Mouse (Mus musculus) CH12.LX (cell line): ENCODE measurements around the gene Rps21. TPM values are rescaled to one million over a fixed set of nuclear protein-coding genes. Genes with fewer than 3 reads are reported as not detected.

Source experiments
- DNase-seq: peaks from one replicate; pipeline ENCODE4 v3.0.0-alpha.2; 2013; ENCODE audit errors: extremely low read depth
- H3K27ac ChIP-seq: 2 replicates; pipeline ENCODE4 v1.5.1; 2012; ENCODE audit warnings: low read depth, mild to moderate bottlenecking, control low read depth, moderate library complexity; ENCODE audit not compliant: insufficient read depth
- H3K27me3 ChIP-seq: replicated peaks from 2 replicates; pipeline ENCODE3; 2012; ENCODE audit warnings: inconsistent platforms
- H3K36me3 ChIP-seq, 2 experiments: replicated peaks in 1 of 2; 2 replicates each; pipeline versions ENCODE3 to v1.6.1; 2012; ENCODE audit warnings: inconsistent platforms in 1 of 2, low read length in 1 of 2, mild to moderate bottlenecking in 1 of 2, mixed read lengths in 1 of 2, moderate library complexity in 1 of 2; ENCODE audit not compliant: control insufficient read depth in 1 of 2, insufficient read depth in 1 of 2
- H3K4me1 ChIP-seq, 2 experiments: 2 replicates each; pipeline ENCODE4 v1.6.1; 2012; ENCODE audit warnings: inconsistent platforms in 1 of 2, moderate library complexity in 1 of 2; ENCODE audit not compliant: insufficient read depth in 2 of 2, control insufficient read depth in 1 of 2
- H3K4me2 ChIP-seq: 2 replicates; pipeline ENCODE4 v1.6.1; 2012; ENCODE audit warnings: low read depth, mild to moderate bottlenecking, control low read depth; ENCODE audit not compliant: poor library complexity, insufficient read depth, severe bottlenecking
- H3K4me3 ChIP-seq, 3 experiments: fragments of 150-350 bp in 1 of 3; sonication (generic) in 1 of 3; replicated peaks in 1 of 3; 2 replicates each; pipeline versions ENCODE3 to v1.5.1; 2011 to 2012; ENCODE audit warnings: low read depth in 2 of 3, low read length in 2 of 3, mild to moderate bottlenecking in 2 of 3, moderate library complexity in 2 of 3, control low read depth in 1 of 3, improper control_type of control experiment in 1 of 3, inconsistent platforms in 1 of 3, mixed read lengths in 1 of 3; ENCODE audit not compliant: poor library complexity in 1 of 3
- H3K79me2 ChIP-seq: replicated peaks from 2 replicates; pipeline ENCODE4 v1.6.1; 2012; ENCODE audit warnings: mild to moderate bottlenecking, moderate library complexity; ENCODE audit not compliant: control insufficient read depth, poor library complexity, insufficient read depth, severe bottlenecking; ENCODE audit errors: extremely low read depth
- H3K9ac ChIP-seq: 2 replicates; pipeline ENCODE4 v1.6.1; 2012; ENCODE audit warnings: low read depth, mild to moderate bottlenecking, control low read depth, moderate library complexity; ENCODE audit not compliant: insufficient read depth
- H3K9me3 ChIP-seq: replicated peaks from 2 replicates; pipeline ENCODE3; 2012; ENCODE audit warnings: low read length, inconsistent platforms, mixed read lengths
- CTCF ChIP-seq, 2 experiments: IDR thresholded peaks in 1 of 2; conservative IDR thresholded peaks in 1 of 2; 2 replicates each; pipeline ENCODE4 v1.5.1; 2011 to 2012; ENCODE audit warnings: low read depth in 2 of 2, low read length in 2 of 2, improper control_type of control experiment in 1 of 2, inconsistent platforms in 1 of 2, mild to moderate bottlenecking in 1 of 2, moderate library complexity in 1 of 2
- E2F4 ChIP-seq: IDR thresholded peaks from 2 replicates; pipeline ENCODE4 v1.6.1; 2011; ENCODE audit warnings: low read depth, low read length, improper control_type of control experiment; ENCODE audit not compliant: insufficient replicate concordance
- ELF1 ChIP-seq: IDR thresholded peaks from 2 replicates; pipeline ENCODE4 v1.6.1; 2014; ENCODE audit warnings: low read depth, mild to moderate bottlenecking, inconsistent platforms, low read length, improper control_type of control experiment
- EP300 ChIP-seq: IDR thresholded peaks from 2 replicates; pipeline ENCODE4 v1.6.1; 2011; ENCODE audit warnings: low read length, improper control_type of control experiment
- JUN ChIP-seq: IDR thresholded peaks from 2 replicates; pipeline ENCODE4 v1.6.1; 2011; ENCODE audit warnings: low read depth, mild to moderate bottlenecking, low read length, improper control_type of control experiment, moderate library complexity; ENCODE audit not compliant: insufficient read depth
- MAFK ChIP-seq: IDR thresholded peaks from 2 replicates; pipeline ENCODE4 v1.6.1; 2011; ENCODE audit warnings: low read length, improper control_type of control experiment; ENCODE audit not compliant: insufficient replicate concordance
- MAX ChIP-seq: IDR thresholded peaks from 2 replicates; pipeline ENCODE4 v1.6.1; 2011; ENCODE audit warnings: low read length, improper control_type of control experiment
- MYC ChIP-seq: IDR thresholded peaks from 2 replicates; pipeline ENCODE4 v1.6.1; 2011; ENCODE audit warnings: low read depth, mild to moderate bottlenecking, improper control_type of control experiment, low read length
- NELFE ChIP-seq: IDR thresholded peaks from 2 replicates; pipeline ENCODE4 v1.6.1; 2011; ENCODE audit warnings: low read depth, low read length, improper control_type of control experiment
- NRF1 ChIP-seq: IDR thresholded peaks from 2 replicates; pipeline ENCODE4 v1.6.1; 2014; ENCODE audit warnings: low read depth, mild to moderate bottlenecking, inconsistent platforms, low read length, improper control_type of control experiment, moderate library complexity
- POLR2A ChIP-seq: IDR thresholded peaks from 2 replicates; pipeline ENCODE4 v1.6.1; 2011; ENCODE audit warnings: low read depth, mild to moderate bottlenecking, improper control_type of control experiment, low read length
- RCOR1 ChIP-seq: conservative IDR thresholded peaks from 2 replicates; pipeline ENCODE4 v1.6.1; 2012; ENCODE audit warnings: low read depth, mild to moderate bottlenecking, inconsistent platforms, low read length, improper control_type of control experiment
- SIN3A ChIP-seq: IDR thresholded peaks from 2 replicates; pipeline ENCODE4 v1.6.1; 2012; ENCODE audit warnings: low read length, improper control_type of control experiment, inconsistent platforms
- TBP ChIP-seq: conservative IDR thresholded peaks from 2 replicates; pipeline ENCODE4 v1.6.1; 2011; ENCODE audit warnings: low read depth, low read length, improper control_type of control experiment
- TCF12 ChIP-seq: IDR thresholded peaks from 2 replicates; pipeline ENCODE4 v1.6.1; 2014; ENCODE audit warnings: low read depth, mild to moderate bottlenecking, inconsistent platforms, low read length, improper control_type of control experiment
- UBTF ChIP-seq: IDR thresholded peaks from 2 replicates; pipeline ENCODE4 v1.6.1; 2012; ENCODE audit warnings: low read depth, mild to moderate bottlenecking, inconsistent platforms, low read length, improper control_type of control experiment, moderate library complexity
- USF2 ChIP-seq: conservative IDR thresholded peaks from 2 replicates; pipeline ENCODE4 v1.6.1; 2011; ENCODE audit warnings: low read depth, low read length, improper control_type of control experiment
- ZKSCAN1 ChIP-seq: IDR thresholded peaks from 2 replicates; pipeline ENCODE4 v1.6.1; 2012; ENCODE audit warnings: low read depth, inconsistent platforms, low read length, improper control_type of control experiment, borderline replicate concordance
- dilution Hi-C: fragments of 300-500 bp; cut with MboI; formaldehyde crosslinking; loops from 2 replicates; pipeline ENCODE4 v1.14.3; 2020; ENCODE audit warnings: low sequenced_read_pairs; ENCODE audit not compliant: extremely low pct_unique_long_range_greater_than_20kb, extremely low pct_ligation_motif_present
- in situ Hi-C: fragments of 300-500 bp; cut with MboI; formaldehyde crosslinking; loops from 3 replicates; pipeline ENCODE4 v1.14.3; 2019; ENCODE audit warnings: low sequenced_read_pairs, low pct_ligation_motif_present, low pct_unique_long_range_greater_than_20kb, mixed read lengths
- polyA plus RNA-seq: library from polyadenylated mRNA; unstranded; fragments of >175 nt; gene quantifications from 2 replicates; pipeline ENCODE4 v1.2.1, GENCODE M21; 2012; ENCODE audit warnings: low read depth; ENCODE audit not compliant: insufficient read length
- total RNA-seq, 2 experiments: library from RNA; depleted of rRNA; stranded (reverse); fragments of 300-350 nt in 1 of 2; fragments of >200 nt in 1 of 2; gene quantifications; 2 replicates each; pipeline ENCODE4 v1.2.3; 2012 to 2014

Rps21 gene
- total and polyA plus RNA-seq, 3 experiments: 705 to 3,770 (median 1,686) TPM

- H3K4me2 ChIP-seq: no peak overlapping the region
- in situ Hi-C loops (no loop called here), dilution Hi-C loops (no loop called here)
These were observed 22.2 kb upstream of the Rps21 start for GRCm38 (mm10) chr2:180234980-180235379.

GRCm38 (mm10) chr2:180235788-180236187 lies 21.4 kb upstream of the Rps21 start:
- H3K27me3 ChIP-seq: peaks cover 28% of the 10 kb centered on the region
- no peak overlapping the region for H3K9ac ChIP-seq
- in situ Hi-C loops: no loop called here
- H3K4me3 ChIP-seq: no peak overlapping the region
- H3K4me2 ChIP-seq: no peak overlapping the region
- H3K79me2 ChIP-seq: no peaks in the 10 kb centered on the region
- H3K36me3 ChIP-seq: no peaks in the 10 kb centered on the region
- dilution Hi-C loops: no loop called here
- H3K27ac ChIP-seq: no peak overlapping the region
- TF ChIP-seq SIN3A (no peak), NELFE (no peak), USF2 (no peak), TCF12 (no peak), ELF1 (no peak), E2F4 (no peak), JUN (no peak), CTCF (conservative IDR thresholded peaks at IDR 0.05 in 1 of 2, IDR thresholded peaks at IDR 0.05 in 1 of 2; ENCODE audit: low read depth in 2 of 2, low read length in 2 of 2) (no peak), MAFK (no peak)
- no peaks in the 10 kb centered on the region for H3K4me1 ChIP-seq
- no peak for DNase-seq
- H3K9me3 ChIP-seq: no peaks in the 10 kb centered on the region

More at GRCm38 (mm10) chr2:180234980-180235379, 22.2 kb upstream of the Rps21 start:
- Histone ChIP-seq H3K27ac (no peak overlapping the region), H3K36me3 (no peaks in the 10 kb centered on the region), H3K9me3 (no peaks in the 10 kb centered on the region), H3K79me2 (no peaks in the 10 kb centered on the region), H3K4me3 (no peak overlapping the region), H3K9ac (no peak overlapping the region), H3K4me1 (no peaks in the 10 kb centered on the region)
- DNase-seq: no peak
- no peak for TF ChIP-seq MAX
- TF ChIP-seq NELFE: no peak
- TF ChIP-seq MYC: no peak
- no peak for TF ChIP-seq UBTF
- TF ChIP-seq TBP: no peak
- no peak for TF ChIP-seq EP300
- no peak for TF ChIP-seq POLR2A
- no peak for TF ChIP-seq NRF1
- TF ChIP-seq ZKSCAN1: no peak
- TF ChIP-seq RCOR1: no peak
- no peak for TF ChIP-seq E2F4
- no peak for TF ChIP-seq CTCF (conservative IDR thresholded peaks at IDR 0.05 in 1 of 2, IDR thresholded peaks at IDR 0.05 in 1 of 2; ENCODE audit: low read depth in 2 of 2, low read length in 2 of 2)
- TF ChIP-seq, all 38 proteins: peak for 0
- peaks cover 36% of the 10 kb centered on the region for H3K27me3 ChIP-seq
